Mouse (Mus musculus): Measurements from ENCODE around the gene Map2k2.
"Not testable (repeated sequence)": the region's sequence is repeated elsewhere in the genome, so short reads cannot be mapped to it uniquely, and the experiment has no call there.

Map2k2 gene

GRCm38 (mm10) chr10:81105565-81106112, at the start of gene Map2k2:
Gene Map2k2 (plus strand): TSS chr10:81105915.
- peak; percentile 93 for DNase-seq (ENCODE audit: low read depth, low spot score)

GRCm38 (mm10) chr10:81057406-81058130, 48.1 kb upstream of the Map2k2 start:
- no peak for DNase-seq (ENCODE audit: low read depth, low spot score)

- DNase-seq (ENCODE audit: low read depth, low spot score) = no peak
Observed at GRCm38 (mm10) chr10:81058896-81059295, 46.8 kb upstream of the Map2k2 start.

GRCm38 (mm10) chr10:81059603-81060543, 45.8 kb upstream of the Map2k2 start, which contains the start of gene Sgta:
Gene Sgta (minus strand): TSS chr10:81060181.
- DNase-seq (ENCODE audit: low read depth, low spot score) = peak; percentile 100

- DNase-seq (ENCODE audit: low read depth, low spot score) = no peak
Observed at GRCm38 (mm10) chr10:81062710-81063109, 43.0 kb upstream of the Map2k2 start.

GRCm38 (mm10) chr10:81064519-81064918, 41.2 kb upstream of the Map2k2 start:
- not testable (repeated sequence) for DNase-seq (ENCODE audit: low read depth, low spot score)

GRCm38 (mm10) chr10:81068706-81069105, 37.0 kb upstream of the Map2k2 start:
- no peak for DNase-seq (ENCODE audit: low read depth, low spot score)

- DNase-seq (ENCODE audit: low read depth, low spot score) = peak; percentile 99
Observed at GRCm38 (mm10) chr10:81069836-81070235, 35.9 kb upstream of the Map2k2 start, which contains the start of gene Thop1. Gene Thop1 (plus strand): TSS chr10:81070035.

- DNase-seq (ENCODE audit: low read depth, low spot score) = no peak
Observed at GRCm38 (mm10) chr10:81072290-81072689, 33.4 kb upstream of the Map2k2 start.

GRCm38 (mm10) chr10:81073464-81073863, 32.3 kb upstream of the Map2k2 start:
- DNase-seq (ENCODE audit: low read depth, low spot score) = no peak

GRCm38 (mm10) chr10:81075734-81076133, 30.0 kb upstream of the Map2k2 start:
- DNase-seq (ENCODE audit: low read depth, low spot score) = no peak

GRCm38 (mm10) chr10:81076356-81076755, 29.4 kb upstream of the Map2k2 start:
- DNase-seq (ENCODE audit: low read depth, low spot score) = no peak

- no peak for DNase-seq (ENCODE audit: low read depth, low spot score)
Observed at GRCm38 (mm10) chr10:81077916-81078315, 27.8 kb upstream of the Map2k2 start.

- no peak for DNase-seq (ENCODE audit: low read depth, low spot score)
Observed at GRCm38 (mm10) chr10:81080008-81080655, 25.6 kb upstream of the Map2k2 start.

GRCm38 (mm10) chr10:81082168-81082960, 23.4 kb upstream of the Map2k2 start:
- no peak for DNase-seq (ENCODE audit: low read depth, low spot score)

GRCm38 (mm10) chr10:81087021-81087420, 18.7 kb upstream of the Map2k2 start:
- no peak for DNase-seq (ENCODE audit: low read depth, low spot score)

GRCm38 (mm10) chr10:81089216-81089615, 16.5 kb upstream of the Map2k2 start:
- DNase-seq (ENCODE audit: low read depth, low spot score) = peak; percentile 20

GRCm38 (mm10) chr10:81090621-81091020, 15.1 kb upstream of the Map2k2 start:
- no peak for DNase-seq (ENCODE audit: low read depth, low spot score)

GRCm38 (mm10) chr10:81092465-81093250, 13.1 kb upstream of the Map2k2 start:
- no peak for DNase-seq (ENCODE audit: low read depth, low spot score)

Measured in brain, embryonic 18.5 days (tissue).